Mouse (Mus musculus) kidney, adult 2 months (tissue): Measurements from ENCODE around the gene Sema4d.

Experiments
- CTCF ChIP-seq: fragments of 200-500 bp; conservative IDR thresholded peaks from 2 replicates; pipeline ENCODE4 v1.5.1; 2011; ENCODE audit warnings: low read depth, mild to moderate bottlenecking, control low read depth, low read length, moderate library complexity, mixed read lengths; ENCODE audit not compliant: insufficient read depth, insufficient read length
- POLR2A ChIP-seq: fragments of 200-500 bp; IDR thresholded peaks from one replicate; pipeline ENCODE4 v1.6.1; 2011; ENCODE audit warnings: low read depth, low read length, control low read depth

DNA sequence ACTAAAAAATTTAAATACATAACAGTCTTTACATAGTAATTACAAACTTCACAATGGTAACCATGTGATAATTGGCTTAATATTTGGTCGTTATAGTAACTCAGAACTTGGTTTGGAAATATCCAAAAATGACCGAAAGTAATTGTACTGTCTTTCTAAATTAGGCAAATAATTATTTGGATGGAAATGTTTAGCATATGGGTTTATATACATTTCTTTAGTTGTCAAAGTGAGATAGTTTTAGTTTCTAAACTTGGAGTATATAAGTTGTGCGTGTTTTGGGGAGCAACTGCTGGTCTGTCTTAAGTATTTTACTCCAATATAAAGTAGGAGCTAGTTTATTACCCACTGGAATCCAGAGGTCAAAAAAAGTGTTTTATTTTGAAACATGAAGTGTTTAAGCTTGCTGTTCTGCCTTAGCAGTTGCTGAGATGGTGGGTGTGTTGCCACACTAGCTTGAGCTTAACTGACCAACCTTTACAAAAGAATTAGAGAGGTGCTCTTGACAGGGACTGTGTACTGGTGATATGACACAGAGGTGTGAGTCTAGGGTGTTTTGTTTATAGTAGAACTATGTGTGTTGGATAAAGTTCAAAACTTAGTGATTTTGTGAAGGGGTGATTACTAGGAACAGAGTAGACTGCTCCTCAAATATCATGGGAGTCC, 147.1 kb downstream of the Sema4d start:
- TF ChIP-seq POLR2A = no peak
- no peak for TF ChIP-seq CTCF
